Mouse (Mus musculus) forelimb bud, embryonic 11.5 days (tissue): ENCODE results near the gene Dxo.

ENCODE experiments used
- DNase-seq: peaks from one replicate; pipeline ENCODE4 v3.0.0-alpha.2; 2012; ENCODE audit warnings: low read depth, low spot score

Dxo gene

DNA sequence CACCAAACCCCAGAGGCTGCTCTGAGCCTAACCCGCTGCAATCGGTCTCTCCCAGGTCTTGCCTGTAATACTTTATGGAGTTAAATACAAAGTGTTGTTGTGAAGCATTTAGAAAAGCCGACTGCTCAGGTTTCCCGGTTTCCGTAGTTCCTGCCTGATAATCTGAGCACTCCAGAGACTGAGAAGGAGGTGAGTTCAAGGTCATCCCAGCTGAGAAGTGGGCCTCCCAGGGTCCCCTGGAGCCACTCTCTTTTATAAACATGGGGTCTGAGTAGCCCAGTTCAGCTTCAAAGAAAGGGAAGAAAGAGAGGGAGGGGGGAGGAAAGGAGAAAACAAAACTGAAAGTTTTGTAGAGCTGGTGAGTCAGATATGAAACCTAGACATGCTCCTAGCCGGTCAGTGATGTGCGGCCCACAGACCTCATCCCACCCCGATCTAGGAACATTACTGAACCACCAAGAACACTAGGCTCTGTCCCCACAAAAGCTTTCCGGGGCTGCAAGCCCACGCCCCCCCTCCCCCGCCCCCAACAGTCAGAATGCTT is 42.6 kb downstream of the Dxo start, which contains the start of gene Zbtb12:
Zbtb12 (plus strand) TSS at position 148 of the 544 bp plus-strand sequence.
- no peak for DNase-seq

DNA sequence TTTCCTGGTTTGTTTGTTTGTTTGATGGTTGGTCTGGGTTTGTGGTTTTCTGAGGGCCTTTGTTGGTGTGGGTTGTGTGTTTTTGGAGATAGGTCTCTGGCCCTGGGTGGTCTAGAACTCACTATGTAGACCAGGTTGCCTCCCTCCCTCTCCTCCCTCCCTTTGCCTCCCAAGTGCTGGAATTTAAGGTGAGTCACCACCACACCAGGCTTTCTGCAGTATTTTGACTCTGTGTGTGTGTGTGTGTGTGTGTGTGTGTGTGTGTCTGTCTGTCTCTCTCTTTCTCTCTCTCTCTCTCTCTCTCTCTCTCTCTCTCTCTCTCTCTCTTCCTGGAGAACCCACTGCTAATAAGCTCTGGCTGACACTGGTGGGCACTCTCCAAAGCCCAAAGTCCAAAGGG is 44.3 kb downstream of the Dxo start:
- no peak for DNase-seq

DNA sequence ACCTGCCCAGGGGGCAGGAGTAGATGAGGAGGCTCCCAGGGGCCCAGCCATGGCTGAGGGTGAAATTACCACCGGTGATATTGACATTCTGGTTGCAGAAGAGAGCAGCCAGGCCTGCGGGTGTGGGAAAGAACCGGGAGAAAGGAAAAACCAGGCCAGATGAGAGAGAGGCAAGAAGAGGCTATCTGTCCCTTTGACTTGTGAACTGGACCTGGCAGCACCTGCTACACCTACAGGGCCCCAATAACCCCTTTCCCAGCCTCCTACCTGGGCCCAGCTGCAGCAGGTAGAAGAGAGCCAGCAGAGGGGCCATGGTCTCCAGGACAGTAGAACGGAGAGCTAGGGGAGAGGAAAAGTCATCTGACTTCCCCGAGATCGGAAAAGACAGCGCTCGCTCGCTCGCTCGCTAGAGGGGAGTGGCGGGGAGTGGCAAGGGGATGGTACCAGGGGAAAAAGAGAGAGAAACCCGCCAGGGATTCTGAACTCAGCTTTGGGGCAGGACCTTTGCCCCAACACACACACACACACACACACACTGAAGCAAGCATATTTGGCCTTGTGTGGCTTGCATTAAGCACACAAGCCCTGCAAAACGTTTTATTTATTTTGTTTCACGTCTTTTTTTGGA is 45.0 kb downstream of the Dxo start, which contains the start of gene Gm20547:
Gm20547 (minus strand) TSS at position 360 of the 628 bp plus-strand sequence.
- DNase-seq: no peak

DNA sequence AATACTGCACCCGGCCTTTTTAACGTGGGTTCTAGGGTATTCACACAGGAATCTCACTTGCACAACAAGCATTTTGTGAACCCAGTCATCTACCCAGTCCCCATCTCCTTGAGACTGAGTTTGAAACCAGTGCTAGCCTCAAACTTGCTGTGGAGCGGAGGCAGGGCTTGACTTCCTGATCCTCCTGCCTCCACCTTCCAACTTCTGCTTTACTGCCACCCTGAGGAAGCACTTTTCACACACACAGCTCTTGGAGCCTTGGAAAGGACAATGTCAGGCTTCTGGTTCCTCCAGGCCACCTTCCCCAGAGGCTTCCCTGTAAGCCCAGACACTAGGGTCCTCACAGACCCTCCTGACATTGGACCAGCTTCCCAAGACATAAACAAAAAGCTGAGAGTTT is 46.5 kb downstream of the Dxo start:
- no peak for DNase-seq

DNA sequence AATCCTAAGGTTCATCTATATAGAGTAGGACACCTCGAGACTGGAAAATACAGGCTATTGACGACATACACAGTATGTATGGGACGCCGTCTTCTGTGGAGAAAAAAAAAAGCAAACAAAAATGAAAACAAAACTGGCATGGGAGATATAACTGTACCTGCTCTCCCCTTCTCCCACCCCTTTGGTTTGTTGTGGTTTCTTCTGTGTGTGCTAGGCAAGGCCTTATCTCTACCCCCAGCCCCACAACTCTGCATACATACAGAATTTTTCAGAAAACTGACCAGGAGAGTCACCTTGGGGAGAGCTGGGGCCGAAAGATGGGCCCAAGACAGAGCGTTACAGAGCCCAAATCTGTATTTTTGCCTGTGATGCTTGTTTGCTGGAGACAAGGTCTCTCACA is 47.9 kb downstream of the Dxo start:
- no peak for DNase-seq

DNA sequence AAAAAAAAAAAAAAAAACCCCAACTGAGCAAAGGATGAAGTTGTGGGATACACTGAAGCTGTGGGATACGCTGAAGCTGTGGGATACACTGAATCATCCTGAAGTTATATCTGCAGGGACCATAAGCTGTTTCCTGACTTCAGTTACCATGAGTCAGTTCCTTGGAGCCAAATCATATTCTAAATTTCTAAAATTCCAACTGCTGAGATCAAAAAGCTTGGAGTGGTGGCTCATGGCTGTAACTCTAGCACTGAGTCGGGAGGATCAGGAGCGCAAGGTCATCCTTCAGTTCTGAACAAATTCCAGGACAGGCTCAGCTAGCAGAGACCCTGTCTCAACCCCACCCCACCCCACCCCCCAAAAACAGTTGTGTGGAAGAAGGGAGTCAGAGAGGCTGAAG is 48.8 kb downstream of the Dxo start:
- no peak for DNase-seq

DNA sequence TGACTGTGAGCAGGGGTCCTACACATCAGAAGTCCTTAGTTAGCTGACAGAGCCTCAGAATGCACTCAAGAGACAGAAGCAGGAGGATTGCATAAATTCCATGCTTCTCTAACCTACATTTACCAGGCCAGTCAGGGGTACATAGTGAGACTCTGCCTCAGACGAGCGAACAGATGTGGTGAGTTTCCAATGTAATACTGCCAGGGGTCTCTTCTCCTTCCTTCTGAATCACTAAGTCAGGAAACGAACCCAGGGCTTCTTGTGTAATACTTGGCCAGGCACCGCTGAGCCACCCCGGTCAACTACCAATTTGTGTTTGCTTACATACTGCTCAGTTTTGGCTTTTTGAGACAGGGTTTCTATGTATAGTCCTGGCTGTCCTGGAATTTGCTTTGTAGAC is 51.1 kb downstream of the Dxo start:
- DNase-seq: no peak
